Mouse (Mus musculus) E14TG2a.4 (cell line): Measurements from ENCODE around the gene Synm.

Experiments used
- CTCF ChIP-seq: conservative IDR thresholded peaks from 2 replicates; pipeline ENCODE4 v1.5.1; 2014; ENCODE audit warnings: low read length
- NANOG ChIP-seq: IDR thresholded peaks from 2 replicates; pipeline ENCODE4 v1.6.1; 2014; ENCODE audit warnings: borderline replicate concordance, low read length, mixed read lengths

DNA sequence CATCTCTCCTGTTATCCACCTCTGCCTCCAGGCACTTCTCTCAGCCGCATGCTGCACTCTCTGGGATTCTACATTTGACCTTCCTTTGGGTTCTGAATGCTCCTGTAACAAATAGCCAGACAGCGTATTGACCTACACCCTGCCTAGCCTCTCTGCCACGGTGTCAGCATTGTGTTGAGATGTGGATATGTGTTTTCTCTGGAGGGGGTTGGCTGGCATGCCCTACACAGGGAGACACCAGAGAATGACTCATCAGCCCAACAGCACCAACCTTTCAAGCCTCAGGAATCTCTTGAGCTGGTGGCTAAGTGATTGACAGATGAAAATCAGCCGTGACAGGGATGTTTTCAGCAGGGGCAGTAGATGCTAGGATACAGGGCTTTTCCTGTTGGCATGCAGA lies 41.5 kb upstream of the Synm start:
- TF ChIP-seq CTCF (no peak), NANOG (no peak)
